Mouse (Mus musculus): ENCODE measurements at regions not wholly inside any gene's neighbourhood (a gene's known extent, or its start where the extent isn't known, plus 50 kb on each side); places are given as distances from the start of the nearest gene placed in this dataset.

GRCm38 (mm10) chr1:137334137-137334536 is 373.9 kb upstream of the Nr5a2 start:
- 58% methylated on average over 2 of the region's 2 CpGs for WGBS
- no peak overlapping the region for H3K9ac ChIP-seq (ENCODE audit: low read length)
- no peak overlapping the region for H3K4me3 ChIP-seq (ENCODE audit: control insufficient read depth in 1 of 2, insufficient read depth in 1 of 2, low read depth in 1 of 2, low read length in 2 of 2)
- no peaks in the 10 kb centered on the region for H3K27me3 ChIP-seq (ENCODE audit: control insufficient read depth, insufficient read depth, low read length)
- peaks cover 0 to 7% of the 10 kb centered on the region in 2 experiments; a peak in 3 of 4 replicates for H3K4me1 ChIP-seq (ENCODE audit: control insufficient read depth in 2 of 2, insufficient read depth in 2 of 2, low read length in 2 of 2)
- H3K36me3 ChIP-seq (ENCODE audit: control insufficient read depth, insufficient read depth, low read length), result no peaks in the 10 kb centered on the region
- no peak overlapping the region for H3K4me2 ChIP-seq (ENCODE audit: low read length)
- no peaks in the 10 kb centered on the region for H3K9me3 ChIP-seq (ENCODE audit: control insufficient read depth, low read length)
- H3K27ac ChIP-seq (replicated peaks in 1 of 2; ENCODE audit: control insufficient read depth in 1 of 2, insufficient read depth in 1 of 2, low read depth in 2 of 2, low read length in 2 of 2), result no peak overlapping the region
- no peak for ATAC-seq (ENCODE audit: insufficient number of reproducible peaks, insufficient read depth, low FRiP score, low read depth)

GRCm38 (mm10) chr1:137332108-137332769 is 372.0 kb upstream of the Nr5a2 start:
- Histone ChIP-seq H3K4me1 (ENCODE audit: control insufficient read depth in 2 of 2, insufficient read depth in 2 of 2, low read length in 2 of 2) (peaks cover 0 to 7% of the 10 kb centered on the region in 2 experiments; a peak in 3 of 4 replicates), H3K4me3 (ENCODE audit: control insufficient read depth in 1 of 2, insufficient read depth in 1 of 2, low read depth in 1 of 2, low read length in 2 of 2) (no peak overlapping the region), H3K27ac (replicated peaks in 1 of 2; ENCODE audit: control insufficient read depth in 1 of 2, insufficient read depth in 1 of 2, low read depth in 2 of 2, low read length in 2 of 2) (no peak overlapping the region), H3K4me2 (ENCODE audit: low read length) (no peak overlapping the region), H3K36me3 (ENCODE audit: control insufficient read depth, insufficient read depth, low read length) (no peaks in the 10 kb centered on the region), H3K9ac (ENCODE audit: low read length) (no peak overlapping the region), H3K9me3 (ENCODE audit: control insufficient read depth, low read length) (no peaks in the 10 kb centered on the region), H3K27me3 (ENCODE audit: control insufficient read depth, insufficient read depth, low read length) (no peaks in the 10 kb centered on the region)
- WGBS, result 68% methylated on average over 8 of the region's 8 CpGs
- ATAC-seq (ENCODE audit: insufficient number of reproducible peaks, insufficient read depth, low FRiP score, low read depth), result no peak

- Histone ChIP-seq H3K4me2 (ENCODE audit: low read length) (no peak overlapping the region), H3K27me3 (ENCODE audit: control insufficient read depth, insufficient read depth, low read length) (no peaks in the 10 kb centered on the region), H3K4me3 (ENCODE audit: control insufficient read depth in 1 of 2, insufficient read depth in 1 of 2, low read depth in 1 of 2, low read length in 2 of 2) (no peak overlapping the region), H3K4me1 (ENCODE audit: control insufficient read depth in 2 of 2, insufficient read depth in 2 of 2, low read length in 2 of 2) (peaks cover 0 to 7% of the 10 kb centered on the region in 2 experiments; a peak in 3 of 4 replicates), H3K9me3 (ENCODE audit: control insufficient read depth, low read length) (no peaks in the 10 kb centered on the region), H3K27ac (replicated peaks in 1 of 2; ENCODE audit: control insufficient read depth in 1 of 2, insufficient read depth in 1 of 2, low read depth in 2 of 2, low read length in 2 of 2) (no peak overlapping the region), H3K36me3 (ENCODE audit: control insufficient read depth, insufficient read depth, low read length) (no peaks in the 10 kb centered on the region), H3K9ac (ENCODE audit: low read length) (no peak overlapping the region)
- no peak for ATAC-seq (ENCODE audit: insufficient number of reproducible peaks, insufficient read depth, low FRiP score, low read depth)
- 51% methylated on average over 5 of the region's 5 CpGs for WGBS
These were observed 371.5 kb upstream of the Nr5a2 start for GRCm38 (mm10) chr1:137331746-137332107.

- no peaks in the 10 kb centered on the region for H3K36me3 ChIP-seq (ENCODE audit: control insufficient read depth, insufficient read depth, low read length)
- H3K4me3 ChIP-seq (ENCODE audit: control insufficient read depth in 1 of 2, insufficient read depth in 1 of 2, low read depth in 1 of 2, low read length in 2 of 2), result no peak overlapping the region
- peaks cover 0 to 7% of the 10 kb centered on the region in 2 experiments; a peak in 3 of 4 replicates for H3K4me1 ChIP-seq (ENCODE audit: control insufficient read depth in 2 of 2, insufficient read depth in 2 of 2, low read length in 2 of 2)
- 38% methylated on average over 3 of the region's 3 CpGs for WGBS
- H3K27me3 ChIP-seq (ENCODE audit: control insufficient read depth, insufficient read depth, low read length), result no peaks in the 10 kb centered on the region
- H3K9me3 ChIP-seq (ENCODE audit: control insufficient read depth, low read length), result no peaks in the 10 kb centered on the region
- no peak overlapping the region for H3K9ac ChIP-seq (ENCODE audit: low read length)
- no peak overlapping the region for H3K27ac ChIP-seq (replicated peaks in 1 of 2; ENCODE audit: control insufficient read depth in 1 of 2, insufficient read depth in 1 of 2, low read depth in 2 of 2, low read length in 2 of 2)
- no peak for ATAC-seq (ENCODE audit: insufficient number of reproducible peaks, insufficient read depth, low FRiP score, low read depth)
- H3K4me2 ChIP-seq (ENCODE audit: low read length), result no peak overlapping the region
These were observed 370.4 kb upstream of the Nr5a2 start for GRCm38 (mm10) chr1:137330634-137331033.

DNA sequence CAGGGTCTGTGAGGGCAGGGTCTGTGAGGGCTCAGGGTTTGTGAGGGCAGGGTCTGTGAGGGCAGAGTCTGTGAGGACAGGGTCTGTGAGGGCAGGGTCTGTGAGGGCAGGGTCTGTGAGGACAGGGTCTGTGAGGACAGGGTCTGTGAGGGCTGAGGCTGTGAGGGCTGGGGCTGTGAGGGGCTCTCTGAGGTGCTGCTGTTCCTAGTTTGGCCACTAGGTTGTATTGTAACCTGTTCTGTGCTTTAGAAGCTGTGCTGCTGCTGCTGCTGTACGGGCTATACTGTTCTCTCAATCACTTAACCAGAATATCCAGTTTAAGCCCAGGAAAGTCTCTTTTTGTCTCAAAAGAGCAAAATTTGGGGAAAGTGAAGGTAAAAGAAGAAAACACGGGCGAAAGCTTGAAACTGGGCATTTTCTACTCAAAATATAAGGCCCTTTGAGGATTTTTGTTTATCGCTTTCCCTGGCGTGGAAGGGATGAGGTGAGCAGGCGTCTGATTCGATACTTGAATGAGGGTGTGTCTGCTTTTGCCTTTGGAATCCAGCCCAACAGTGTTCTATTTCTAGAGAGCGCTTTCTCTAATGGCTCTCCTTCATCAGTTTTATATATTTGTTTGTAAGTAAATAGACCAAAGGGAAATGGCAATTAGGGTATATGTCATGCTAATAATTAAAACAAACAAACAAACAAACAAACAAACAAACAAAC is 363.8 kb upstream of the Nr5a2 start:
- ATAC-seq (ENCODE audit: insufficient number of reproducible peaks, insufficient read depth, low FRiP score, low read depth), result no peak
- H3K27ac ChIP-seq (replicated peaks in 1 of 2; ENCODE audit: control insufficient read depth in 1 of 2, insufficient read depth in 1 of 2, low read depth in 2 of 2, low read length in 2 of 2), result no peak overlapping the region
- 24% methylated on average over 8 of the region's 8 CpGs for WGBS
- peak overlapping the region in 1 of 2 experiments; percentile 19; a peak in 2 of 4 replicates for H3K4me3 ChIP-seq (ENCODE audit: control insufficient read depth in 1 of 2, insufficient read depth in 1 of 2, low read depth in 1 of 2, low read length in 2 of 2)
- no peaks in the 10 kb centered on the region for H3K27me3 ChIP-seq (ENCODE audit: control insufficient read depth, insufficient read depth, low read length)
- H3K9ac ChIP-seq (ENCODE audit: low read length), result no peak overlapping the region
- H3K36me3 ChIP-seq (ENCODE audit: control insufficient read depth, insufficient read depth, low read length), result no peaks in the 10 kb centered on the region
- H3K4me1 ChIP-seq (ENCODE audit: control insufficient read depth in 2 of 2, insufficient read depth in 2 of 2, low read length in 2 of 2), result no peaks in the 10 kb centered on the region
- peak overlapping the region; percentile 54 for H3K4me2 ChIP-seq (ENCODE audit: low read length)
- no peaks in the 10 kb centered on the region for H3K9me3 ChIP-seq (ENCODE audit: control insufficient read depth, low read length)

DNA sequence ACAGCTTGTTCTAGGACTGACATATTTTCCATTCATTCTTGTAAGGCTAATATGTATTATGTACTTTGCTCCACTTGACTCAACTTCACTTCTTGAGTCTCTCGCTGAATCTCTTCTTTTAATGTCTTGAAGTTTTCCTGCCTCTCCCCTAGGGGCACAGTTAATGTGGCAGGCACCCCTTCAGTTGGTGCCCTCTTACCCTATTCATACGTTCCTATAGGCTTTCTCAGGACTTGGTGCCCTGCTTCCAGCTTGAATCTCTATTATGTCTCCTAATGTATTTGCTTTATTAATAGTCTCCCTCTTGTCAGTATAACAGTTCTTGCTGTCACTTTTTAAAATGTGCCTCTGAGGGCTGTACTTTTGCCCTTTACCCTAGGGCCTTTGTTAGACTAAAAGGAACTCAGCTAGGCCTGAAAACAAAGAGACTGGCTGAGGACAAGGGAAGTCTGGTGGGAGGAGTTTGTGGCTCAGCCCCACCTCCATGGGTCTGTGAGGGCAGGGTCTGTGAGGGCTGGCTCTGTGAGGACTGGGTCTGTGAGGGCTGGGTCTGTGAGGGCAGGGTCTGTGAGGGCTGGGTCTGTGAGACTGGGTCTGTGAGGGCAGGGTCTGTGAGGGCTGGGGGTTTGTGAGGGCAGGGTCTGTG is 362.9 kb upstream of the Nr5a2 start:
- no peaks in the 10 kb centered on the region for H3K27me3 ChIP-seq (ENCODE audit: control insufficient read depth, insufficient read depth, low read length)
- 63% methylated on average over 2 of the region's 2 CpGs for WGBS
- H3K36me3 ChIP-seq (ENCODE audit: control insufficient read depth, insufficient read depth, low read length), result no peaks in the 10 kb centered on the region
- ATAC-seq (ENCODE audit: insufficient number of reproducible peaks, insufficient read depth, low FRiP score, low read depth), result no peak
- H3K4me1 ChIP-seq (ENCODE audit: control insufficient read depth in 2 of 2, insufficient read depth in 2 of 2, low read length in 2 of 2), result no peaks in the 10 kb centered on the region
- H3K27ac ChIP-seq (replicated peaks in 1 of 2; ENCODE audit: control insufficient read depth in 1 of 2, insufficient read depth in 1 of 2, low read depth in 2 of 2, low read length in 2 of 2), result no peak overlapping the region
- no peak overlapping the region for H3K9ac ChIP-seq (ENCODE audit: low read length)
- H3K4me2 ChIP-seq (ENCODE audit: low read length), result no peak overlapping the region
- no peaks in the 10 kb centered on the region for H3K9me3 ChIP-seq (ENCODE audit: control insufficient read depth, low read length)
- H3K4me3 ChIP-seq (ENCODE audit: control insufficient read depth in 1 of 2, insufficient read depth in 1 of 2, low read depth in 1 of 2, low read length in 2 of 2), result no peak overlapping the region

- 79% methylated on average over 5 of the region's 5 CpGs for WGBS
- Histone ChIP-seq H3K9me3 (ENCODE audit: control insufficient read depth, low read length) (no peaks in the 10 kb centered on the region), H3K4me3 (ENCODE audit: control insufficient read depth in 1 of 2, insufficient read depth in 1 of 2, low read depth in 1 of 2, low read length in 2 of 2) (no peak overlapping the region), H3K9ac (ENCODE audit: low read length) (no peak overlapping the region), H3K27me3 (ENCODE audit: control insufficient read depth, insufficient read depth, low read length) (no peaks in the 10 kb centered on the region), H3K36me3 (ENCODE audit: control insufficient read depth, insufficient read depth, low read length) (no peaks in the 10 kb centered on the region), H3K27ac (replicated peaks in 1 of 2; ENCODE audit: control insufficient read depth in 1 of 2, insufficient read depth in 1 of 2, low read depth in 2 of 2, low read length in 2 of 2) (no peak overlapping the region), H3K4me2 (ENCODE audit: low read length) (no peak overlapping the region), H3K4me1 (ENCODE audit: control insufficient read depth in 2 of 2, insufficient read depth in 2 of 2, low read length in 2 of 2) (no peaks in the 10 kb centered on the region)
- ATAC-seq (ENCODE audit: insufficient number of reproducible peaks, insufficient read depth, low FRiP score, low read depth), result no peak
These were observed 342.6 kb upstream of the Nr5a2 start for GRCm38 (mm10) chr1:137302757-137303422.

All from heart, embryonic 14.5 days (tissue).